Mouse (Mus musculus): Measurements from ENCODE around the gene Slc45a1.

- TF ChIP-seq CTCF (IDR thresholded peaks at IDR 0.05; ENCODE audit: low read depth), result no peak
- TF ChIP-seq EP300 (optimal IDR thresholded peaks at IDR 0.05), result no peak
These were observed 65.7 kb downstream of the Slc45a1 start for GRCm38 (mm10) chr4:150586275-150586674.
